Mouse (Mus musculus): ENCODE data around the gene Arid1b.

Gene Arid1b

GRCm38 (mm10) chr17:5217852-5218845, 224.0 kb downstream of the Arid1b start:
- in situ Hi-C loops (cut with MboI; ENCODE audit: unreplicated experiment in 2 of 2): loop anchor here (25.0 kb wide), 1 partner anchor 1656 kb away; the partner anchor contains the start of gene Tfb1m (in 2 of the 2)

- in situ Hi-C loops (cut with MboI; ENCODE audit: unreplicated experiment in 2 of 2): loop anchor here (25.0 kb wide), 1 partner anchor 1657 kb away; the partner anchor contains the start of gene Tfb1m (in 2 of the 2)
Observed at GRCm38 (mm10) chr17:5218955-5219557, 224.9 kb downstream of the Arid1b start.

DNA sequence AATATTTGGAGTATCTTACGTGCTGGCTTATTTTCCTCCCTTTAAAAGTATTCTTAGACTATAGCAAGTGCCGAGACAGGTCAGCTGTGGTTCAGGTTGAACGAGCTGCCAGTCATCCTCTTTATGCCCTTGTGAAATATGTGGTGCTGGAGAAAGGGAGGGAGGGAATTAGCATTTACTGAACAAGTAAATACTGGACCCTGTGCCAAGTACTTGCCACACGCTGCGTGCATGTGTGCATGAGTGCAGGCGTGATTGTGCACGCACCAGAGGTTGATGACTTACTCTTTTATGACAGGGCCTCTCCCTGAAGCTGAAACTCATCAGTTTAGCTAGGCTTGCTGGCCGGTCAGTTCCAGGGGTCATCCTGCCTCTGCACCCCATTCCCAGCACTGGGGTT, 226.9 kb downstream of the Arid1b start:
- in situ Hi-C loops (cut with MboI; ENCODE audit: unreplicated experiment in 2 of 2): loop anchor here (25.0 kb wide), 1 partner anchor 1659 kb away; the partner anchor contains the start of gene Tfb1m (in 2 of the 2)

DNA sequence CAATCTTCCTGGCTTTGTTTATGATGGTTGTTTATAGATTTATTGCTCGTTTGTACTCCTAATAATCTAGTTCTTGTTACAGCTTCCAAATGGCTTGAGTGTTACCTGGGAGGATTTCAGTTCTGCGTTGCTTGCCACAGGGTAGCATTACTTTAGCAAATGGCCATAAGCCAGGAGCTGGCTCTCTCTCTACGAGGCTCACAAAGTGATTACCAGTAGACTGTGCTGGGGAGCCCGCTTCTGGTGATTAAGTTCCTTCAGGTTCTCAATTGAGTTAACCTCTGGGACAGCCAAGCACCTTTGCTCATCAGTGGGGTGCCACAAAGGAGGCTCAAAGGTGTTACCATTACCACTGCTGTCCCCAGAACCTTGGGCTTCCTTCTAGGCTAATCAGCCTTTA, 227.4 kb downstream of the Arid1b start:
- in situ Hi-C loops (cut with MboI; ENCODE audit: unreplicated experiment in 2 of 2): loop anchor here (25.0 kb wide), 1 partner anchor 1659 kb away; the partner anchor contains the start of gene Tfb1m (in 2 of the 2)

GRCm38 (mm10) chr17:5222827-5223226, 228.7 kb downstream of the Arid1b start:
- in situ Hi-C loops (cut with MboI; ENCODE audit: unreplicated experiment in 2 of 2): loop anchor here (25.0 kb wide), 1 partner anchor 1661 kb away; the partner anchor contains the start of gene Tfb1m (in 2 of the 2)

DNA sequence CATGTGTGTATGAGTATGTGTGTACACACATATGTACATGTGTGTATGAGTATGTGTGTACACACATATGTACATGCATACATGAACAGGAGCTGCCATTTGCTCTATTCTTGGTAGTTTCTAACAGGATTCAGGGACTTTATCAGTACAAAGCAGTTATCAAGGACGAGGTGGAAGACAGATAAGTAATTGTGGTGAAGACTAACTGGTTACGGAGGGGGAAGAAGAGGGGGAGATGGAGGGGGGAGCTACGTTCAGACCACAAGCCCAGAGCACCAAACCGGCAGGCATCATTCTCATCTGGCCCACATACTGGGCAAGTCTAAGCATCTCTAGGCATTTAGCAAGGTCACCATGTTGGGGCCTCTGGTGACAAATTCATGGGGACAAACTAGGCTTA, 230.8 kb downstream of the Arid1b start:
- in situ Hi-C loops (cut with MboI; ENCODE audit: unreplicated experiment in 2 of 2): loop anchor here (25.0 kb wide), 1 partner anchor 1663 kb away; the partner anchor contains the start of gene Tfb1m (in 2 of the 2)

GRCm38 (mm10) chr17:5227136-5227535, 233.0 kb downstream of the Arid1b start:
- in situ Hi-C loops (cut with MboI; ENCODE audit: unreplicated experiment in 2 of 2): no loop called here

- in situ Hi-C loops (cut with MboI; ENCODE audit: unreplicated experiment in 2 of 2): no loop called here
Observed at GRCm38 (mm10) chr17:5227950-5228615, 234.0 kb downstream of the Arid1b start.

DNA sequence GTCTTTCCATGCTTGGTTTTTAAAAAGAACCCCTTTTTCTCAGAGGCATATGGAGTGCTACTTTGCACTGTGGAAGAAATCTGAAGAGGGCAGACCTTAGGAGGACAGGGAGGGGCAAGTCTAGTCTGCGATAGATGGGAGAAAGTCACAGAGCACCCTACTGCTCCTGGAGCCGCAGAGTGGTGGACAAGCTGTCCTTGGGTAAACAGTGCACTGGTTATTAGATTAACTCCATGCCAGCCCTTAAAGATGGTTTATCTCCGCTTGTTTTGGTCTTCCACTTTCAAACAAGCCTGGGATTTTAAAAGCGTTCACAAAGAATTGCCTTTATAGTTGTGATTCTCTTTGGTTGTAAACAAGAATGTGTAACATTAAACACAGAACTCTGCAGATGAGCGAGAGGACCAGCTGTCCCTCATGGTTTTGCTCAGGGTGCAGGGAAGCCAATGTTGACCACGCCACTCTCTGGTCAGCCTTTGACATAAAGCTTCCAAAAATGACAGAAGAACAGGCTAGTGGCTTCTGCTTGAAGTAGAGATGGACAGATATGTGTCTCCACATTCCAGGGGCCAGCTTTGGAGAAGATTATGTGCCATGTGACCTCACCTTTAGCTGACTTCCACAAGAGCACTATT, 234.6 kb downstream of the Arid1b start:
- in situ Hi-C loops (cut with MboI; ENCODE audit: unreplicated experiment in 2 of 2): no loop called here

- in situ Hi-C loops (cut with MboI; ENCODE audit: unreplicated experiment in 2 of 2): no loop called here
Observed at GRCm38 (mm10) chr17:5230063-5230462, 235.9 kb downstream of the Arid1b start.

DNA sequence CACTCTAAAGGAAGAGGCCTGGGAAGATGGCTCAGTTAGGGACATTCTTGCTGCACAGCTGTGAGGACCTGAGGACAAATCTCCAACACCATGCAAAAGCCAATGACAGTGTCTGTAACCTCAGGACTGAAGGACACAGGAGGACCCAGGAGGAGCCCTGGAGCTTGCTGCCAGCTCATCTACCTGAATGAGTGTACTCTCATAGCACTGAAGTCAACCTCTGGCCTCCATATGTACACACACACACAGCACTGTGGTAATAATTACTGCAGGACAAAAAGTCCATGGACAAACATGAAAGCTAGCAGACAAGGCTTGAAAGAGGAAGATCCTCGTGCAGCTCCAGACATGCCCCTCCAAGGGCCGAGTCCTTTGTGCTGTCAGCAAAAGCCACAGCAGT, 238.0 kb downstream of the Arid1b start:
- in situ Hi-C loops (cut with MboI; ENCODE audit: unreplicated experiment in 2 of 2): no loop called here

DNA sequence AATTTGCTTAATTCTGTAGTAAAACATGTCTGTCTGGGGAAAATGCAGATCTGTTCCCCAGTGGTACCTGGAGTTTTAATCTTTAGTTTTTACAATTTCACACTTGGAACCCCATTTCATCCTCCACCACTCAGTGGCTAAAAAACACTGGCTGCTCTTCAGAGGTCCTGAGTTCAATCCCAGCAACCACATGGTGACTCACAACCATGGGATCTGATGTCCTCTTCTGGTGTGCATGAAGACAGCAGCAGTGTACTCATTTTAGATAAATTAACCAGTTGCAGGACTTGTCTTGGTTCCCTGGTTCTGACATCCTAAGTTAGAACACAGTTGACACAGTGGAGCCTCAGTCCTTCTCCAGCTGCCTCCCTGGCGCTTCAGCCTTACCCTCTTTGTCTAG, 239.9 kb downstream of the Arid1b start:
- in situ Hi-C loops (cut with MboI; ENCODE audit: unreplicated experiment in 2 of 2): no loop called here

DNA sequence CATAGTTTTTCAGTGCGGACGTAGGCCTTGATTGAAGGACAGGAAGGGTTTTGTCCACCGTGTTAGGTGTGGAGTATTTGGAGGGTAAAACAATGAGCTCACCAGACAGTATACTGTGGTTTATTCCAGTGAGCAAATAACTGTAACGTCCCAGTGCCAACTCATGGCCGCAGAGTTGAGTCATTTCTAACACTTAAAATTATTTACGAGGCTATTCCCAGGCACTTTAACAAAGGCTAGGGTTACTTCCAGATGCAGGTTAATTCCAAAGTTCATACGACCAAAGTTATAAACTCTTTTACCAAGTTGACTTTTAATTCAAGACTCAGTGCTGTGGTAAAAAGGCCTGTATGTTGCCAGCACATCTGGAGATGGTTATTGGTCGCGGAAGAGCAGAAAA, 240.9 kb downstream of the Arid1b start:
- in situ Hi-C loops (cut with MboI; ENCODE audit: unreplicated experiment in 2 of 2): no loop called here

DNA sequence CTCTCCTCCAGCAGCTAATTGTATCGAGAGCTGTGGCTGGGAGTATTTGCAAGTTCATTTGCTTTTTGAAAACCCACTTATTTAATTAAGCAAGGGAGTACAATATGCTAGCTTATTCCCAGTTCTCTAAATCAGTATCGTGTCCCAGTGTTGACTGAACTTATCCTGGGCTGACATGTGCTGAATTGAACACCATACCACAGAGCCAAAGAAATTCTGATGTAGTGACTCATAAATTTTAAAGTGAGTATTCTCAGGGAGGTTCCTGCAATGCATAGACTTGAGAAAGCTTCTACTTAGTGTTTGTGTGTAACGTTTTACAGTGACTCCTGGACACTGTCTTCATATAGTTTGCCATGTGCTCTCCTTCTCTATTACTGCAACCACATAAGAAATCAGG, 243.6 kb downstream of the Arid1b start:
- in situ Hi-C loops (cut with MboI; ENCODE audit: unreplicated experiment in 2 of 2): no loop called here

DNA sequence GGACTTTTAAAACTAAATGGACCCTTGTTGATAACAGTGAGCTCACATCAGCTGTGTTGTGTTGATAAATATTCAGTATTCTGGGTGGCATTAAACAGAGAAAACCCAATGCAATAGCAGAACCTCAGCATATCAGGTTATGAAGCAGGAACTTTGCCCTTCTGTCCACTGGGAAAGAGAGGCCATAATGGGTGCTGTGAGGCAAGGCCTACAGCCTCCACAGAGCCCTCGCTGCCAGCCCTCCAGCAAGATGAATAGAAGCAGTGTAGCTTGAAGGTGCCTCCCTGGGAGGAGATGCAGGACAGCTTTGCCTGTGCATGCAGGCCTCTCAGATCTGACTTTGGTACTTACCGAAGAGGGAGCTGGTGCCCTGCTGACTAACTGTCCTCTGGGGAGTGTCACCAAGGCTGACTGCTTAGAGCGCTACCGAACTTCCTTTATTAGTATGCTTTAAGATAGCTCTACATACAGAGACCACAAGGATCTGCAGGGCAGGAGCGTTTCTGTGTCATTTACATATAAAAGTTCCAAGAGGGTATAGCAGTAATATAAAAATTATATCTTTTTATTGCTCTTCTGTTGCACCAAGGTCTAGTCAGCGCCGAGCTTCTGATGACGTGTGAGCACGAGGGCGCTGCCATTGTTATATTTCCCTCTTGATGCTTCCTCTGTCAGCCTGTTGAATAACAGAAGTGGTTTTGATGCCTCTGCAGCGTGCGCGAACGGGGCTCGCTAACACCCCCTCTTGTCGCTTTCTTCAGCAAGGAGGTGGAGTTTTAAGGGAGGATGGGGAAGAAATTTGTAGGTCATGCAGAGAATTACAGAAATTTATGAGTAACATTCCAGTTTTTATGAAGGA, 244.5 kb downstream of the Arid1b start:
- in situ Hi-C loops (cut with MboI; ENCODE audit: unreplicated experiment in 2 of 2): no loop called here

DNA sequence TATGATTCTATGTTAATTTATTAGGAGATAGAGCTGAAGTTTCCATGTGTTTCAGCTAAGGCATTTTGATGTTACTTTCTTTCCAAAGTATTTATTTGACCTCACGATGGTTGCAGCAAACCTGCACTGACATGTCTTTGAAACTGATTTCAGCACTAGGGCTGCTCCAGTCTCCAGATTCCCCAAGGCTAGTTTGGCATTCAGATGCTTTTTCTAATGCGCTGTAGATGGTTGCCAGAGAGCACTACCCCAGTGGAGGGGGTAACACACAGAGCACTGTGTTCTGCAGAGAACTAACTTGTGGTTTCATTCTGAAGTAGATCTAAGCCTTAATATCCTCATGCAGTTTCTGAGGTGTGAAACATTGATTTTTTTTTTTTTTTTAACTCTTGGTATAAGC, 250.4 kb downstream of the Arid1b start:
- in situ Hi-C loops (cut with MboI; ENCODE audit: unreplicated experiment in 2 of 2): no loop called here

DNA sequence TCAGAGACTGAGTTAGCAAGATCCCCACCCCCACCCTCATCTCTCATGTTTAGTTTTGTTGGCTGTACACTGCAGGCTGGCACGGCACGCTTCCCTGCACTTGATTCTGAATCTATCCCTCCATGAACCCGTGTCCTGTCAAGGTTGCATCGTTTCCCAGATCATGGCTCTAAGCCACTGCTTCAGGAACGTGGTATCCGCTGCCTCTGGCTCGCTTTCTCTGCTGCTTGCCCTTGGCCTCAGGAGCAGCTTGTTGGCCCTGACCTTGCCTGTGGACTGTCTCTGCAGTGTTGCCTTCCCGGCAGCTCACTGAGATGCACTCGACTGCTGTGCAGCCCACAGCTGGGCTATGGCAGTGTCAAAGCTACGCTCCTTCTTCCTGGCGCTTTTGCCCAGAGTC, 252.6 kb downstream of the Arid1b start:
- in situ Hi-C loops (cut with MboI; ENCODE audit: unreplicated experiment in 2 of 2): no loop called here

GRCm38 (mm10) chr17:5247247-5247646, 253.1 kb downstream of the Arid1b start:
- in situ Hi-C loops (cut with MboI; ENCODE audit: unreplicated experiment in 2 of 2): no loop called here

- in situ Hi-C loops (cut with MboI; ENCODE audit: unreplicated experiment in 2 of 2): no loop called here
Observed at GRCm38 (mm10) chr17:5247737-5248136, 253.6 kb downstream of the Arid1b start.

Data from v-Abl transformed pro-B cells (cell line).